In the genomic region with DNA sequence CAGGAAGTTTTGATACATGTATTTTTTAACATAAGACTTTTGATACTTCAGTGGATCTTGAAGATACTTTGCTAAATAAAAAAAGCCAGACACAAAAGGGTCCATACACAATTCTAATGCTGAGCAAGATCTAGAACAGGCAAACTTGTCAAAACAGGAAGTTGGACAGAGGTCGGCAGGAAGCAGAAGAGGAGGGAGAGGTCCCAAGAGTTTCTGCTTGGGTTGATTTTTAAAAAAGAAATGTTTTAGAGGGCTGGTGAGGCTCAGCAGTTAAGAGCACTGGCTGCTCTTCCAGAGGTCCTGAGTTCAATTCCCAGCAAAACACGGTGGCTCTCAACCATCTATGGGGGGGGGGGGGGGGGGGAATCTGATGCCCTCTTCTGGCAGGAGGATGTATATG, we compare ENCODE assay signal across 19 mouse cellular contexts.
DNase-seq lines count a peak whose midpoint lies in the region; ATAC-seq and TF ChIP-seq lines count a peak whose summit lies in the region.
"Had no signal": no experiment of that assay in that cellular context is flagged by ENCODE, and none has a peak within 500 bp of the region (broad histone marks: within the 10 kb centered on the region; RNA-seq: fewer than 3 reads in every experiment).

No protein-coding gene starts in this region.

- TF ChIP-seq CTCF in stomach, postnatal 0 days (IDR thresholded peaks at IDR 0.05; ENCODE audit: low read depth) = peak; percentile 44

- no peak overlapping the region for H3K9ac ChIP-seq in stomach, postnatal 0 days (ENCODE audit: low read length)
- H3K9ac ChIP-seq: embryonic facial prominence, embryonic 12.5 days; neural tube, embryonic 12.5 days had no signal

- H3K4me3 ChIP-seq in stomach, postnatal 0 days (ENCODE audit: low read depth, low read length) = no peak overlapping the region
- no peak overlapping the region for H3K4me3 ChIP-seq in embryonic facial prominence, embryonic 10.5 days
- H3K4me3 ChIP-seq: embryonic facial prominence, embryonic 12.5 days; neural tube, embryonic 12.5 days had no signal

- H3K4me2 ChIP-seq in stomach, postnatal 0 days (replicated peaks; ENCODE audit: low read depth) = no peak overlapping the region
- H3K4me2 ChIP-seq: embryonic facial prominence, embryonic 12.5 days; neural tube, embryonic 12.5 days had no signal

- no peaks in the 10 kb centered on the region for H3K9me3 ChIP-seq in stomach, postnatal 0 days (ENCODE audit: control insufficient read depth, low read length)
- H3K9me3 ChIP-seq in embryonic facial prominence, embryonic 10.5 days = no peaks in the 10 kb centered on the region
- H3K9me3 ChIP-seq: embryonic facial prominence, embryonic 12.5 days; neural tube, embryonic 12.5 days had no signal

- peak; percentile 55 to 59 for DNase-seq in spleen, postnatal 36 days (ENCODE audit: low spot score in 2 of 2)
- no peak for DNase-seq in spleen, postnatal 10 days (ENCODE audit: low spot score in 2 of 2)
- DNase-seq in adipocyte (ENCODE audit: low spot score) = peak; percentile 32
- DNase-seq in stomach, postnatal 0 days (ENCODE audit: low spot score) = no peak
- no peak for DNase-seq in cerebellum, adult 11-12 months
- no peak for DNase-seq in embryonic facial prominence, embryonic 10.5 days (ENCODE audit: low spot score)
- DNase-seq: adrenal gland, adult 2 months; cerebellum, adult 11 months; heart, postnatal 4 days; kidney, adult 9 months; kidney, postnatal 4 days; liver; lung, adult 2 months; right cerebral cortex, postnatal 14 days had no signal

- H3K27ac ChIP-seq in stomach, postnatal 0 days (replicated peaks) = no peak overlapping the region
- no peak overlapping the region for H3K27ac ChIP-seq in embryonic facial prominence, embryonic 10.5 days (replicated peaks)
- H3K27ac ChIP-seq: embryonic facial prominence, embryonic 12.5 days; neural tube, embryonic 12.5 days had no signal

- no peak for TF ChIP-seq EP300 in stomach, postnatal 0 days (optimal IDR thresholded peaks at IDR 0.05)

- no peaks in the 10 kb centered on the region for H3K4me1 ChIP-seq in stomach, postnatal 0 days (replicated peaks; ENCODE audit: control insufficient read depth, insufficient read depth)
- H3K4me1 ChIP-seq in embryonic facial prominence, embryonic 10.5 days = peaks cover 39% of the 10 kb centered on the region

- WGBS in stomach, postnatal 0 days = 40% methylated on average over 2 of the region's 2 CpGs
- 48% methylated on average over 2 of the region's 2 CpGs for WGBS in embryonic facial prominence, embryonic 10.5 days

- H3K27me3 ChIP-seq in stomach, postnatal 0 days (ENCODE audit: control insufficient read depth, insufficient read depth, low read length) = no peaks in the 10 kb centered on the region
- peaks cover 10% of the 10 kb centered on the region for H3K27me3 ChIP-seq in embryonic facial prominence, embryonic 10.5 days (replicated peaks; ENCODE audit: low read depth, poor library complexity, severe bottlenecking)
- H3K27me3 ChIP-seq: embryonic facial prominence, embryonic 12.5 days had no signal

- no peaks in the 10 kb centered on the region for H3K36me3 ChIP-seq in stomach, postnatal 0 days (ENCODE audit: control insufficient read depth, insufficient read depth, low read length)
- H3K36me3 ChIP-seq in embryonic facial prominence, embryonic 10.5 days (replicated peaks) = no peaks in the 10 kb centered on the region
- H3K36me3 ChIP-seq: embryonic facial prominence, embryonic 12.5 days; neural tube, embryonic 12.5 days had no signal

- ATAC-seq in CD4-positive, CD25-positive, alpha-beta regulatory T cell, adult 4 months = peak; percentile 12
- no peak for ATAC-seq in stomach, postnatal 0 days (ENCODE audit: low FRiP score, low TSS enrichment)
- ATAC-seq: forebrain, embryonic 16.5 days; hindbrain, embryonic 16.5 days had no signal

Comparison
In these comparisons a context has a peak if more than half of its experiments do, and no peak if none do; other contexts are left out.
1. DNase-seq: peak in spleen, postnatal 36 days (2 of 2) and adipocyte (single experiment); none in spleen, postnatal 10 days (0 of 2), stomach, postnatal 0 days (single experiment), cerebellum, adult 11-12 months (single experiment) and embryonic facial prominence, embryonic 10.5 days (single experiment).